Mouse (Mus musculus) intestine, embryonic 14.5 days (tissue): Measurements from ENCODE around the gene Grasp. TPM values are rescaled to one million over a fixed set of nuclear protein-coding genes. Genes with fewer than 3 reads are reported as not detected.

Source experiments
- ATAC-seq: fragments of 200-750 bp; cut with Nextera tagmentation; replicated peaks from 2 replicates; pipeline ENCODE4 v1.8.0; 2017; ENCODE audit warnings: low read depth, moderate number of reproducible peaks, moderate TSS enrichment, moderate library complexity; ENCODE audit not compliant: low FRiP score, low TSS enrichment
- DNase-seq: peaks from one replicate; pipeline ENCODE4 v3.0.0-alpha.2; 2018; ENCODE audit warnings: low spot score
- H3K27ac ChIP-seq: fragments of 300-500 bp; sonication (generic); 2 replicates; pipeline ENCODE4 v1.5.1; 2014; ENCODE audit warnings: low read depth, mild to moderate bottlenecking, control low read depth
- H3K27me3 ChIP-seq: fragments of 300-500 bp; sonication (generic); replicated peaks from 2 replicates; pipeline ENCODE4 v1.6.1; 2014; ENCODE audit warnings: low read length, control low read depth; ENCODE audit not compliant: control insufficient read depth, insufficient read depth
- H3K36me3 ChIP-seq: fragments of 300-500 bp; sonication (generic); 2 replicates; pipeline ENCODE4 v1.6.1; 2014; ENCODE audit warnings: low read length, control low read depth; ENCODE audit not compliant: control insufficient read depth, insufficient read depth
- H3K4me1 ChIP-seq: fragments of 300-500 bp; sonication (generic); replicated peaks from 2 replicates; pipeline ENCODE4 v1.6.1; 2014; ENCODE audit warnings: low read length, control low read depth, mixed read lengths; ENCODE audit not compliant: control insufficient read depth, insufficient read depth
- H3K4me2 ChIP-seq: fragments of 300-500 bp; sonication (generic); 2 replicates; pipeline ENCODE4 v1.6.1; 2014; ENCODE audit warnings: low read length
- H3K4me3 ChIP-seq: fragments of 300-500 bp; sonication (generic); 2 replicates; pipeline ENCODE4 v1.5.1; 2014; ENCODE audit warnings: low read depth, low read length, control low read depth, mixed read lengths
- H3K9ac ChIP-seq: fragments of 300-500 bp; sonication (generic); 2 replicates; pipeline ENCODE4 v1.6.1; 2014; ENCODE audit warnings: mild to moderate bottlenecking, low read length
- H3K9me3 ChIP-seq: fragments of 300-500 bp; sonication (generic); 2 replicates; pipeline ENCODE4 v1.6.1; 2016; ENCODE audit warnings: low read length, control low read depth; ENCODE audit not compliant: control insufficient read depth
- WGBS: fragments of 180-500 bp; shearing (Covaris S2); extraction: QIAGEN DNeasy Blood & Tissue Kit; methylation state at CpG from one replicate; pipeline ENCODE4 v1.1.7; 2014; 5-methylcytosine and 5-hydroxymethylcytosine counted together
- polyA plus RNA-seq: library from polyadenylated mRNA; unstranded; fragments of >200 nt; fragmentation: Nextera tagmentation; extraction: Ambion mirVana; gene quantifications from 2 replicates; pipeline ENCODE4 v1.2.1, GENCODE M21; 2014

Gene Grasp
- 3.5 and 4.2 TPM in 2 replicates for polyA plus RNA-seq

- Histone ChIP-seq H3K4me1 (peaks cover 57% of the 10 kb centered on the region), H3K36me3 (peaks cover 4% of the 10 kb centered on the region), H3K27me3 (peaks cover 8% of the 10 kb centered on the region; the same call in 1 of the 2 replicates), H3K4me2 (peak within 1 kb of the TSS; percentile 71), H3K4me3 (peak within 1 kb of the TSS; percentile 73), H3K27ac (peak within 1 kb of the TSS; percentile 64), H3K9ac (peak within 1 kb of the TSS; percentile 69), H3K9me3 (no peaks in the 10 kb centered on the region)
- DNase-seq (peak; percentile 94), ATAC-seq (peak; percentile 88)
- under 1% methylated on average over 76 of the region's 77 CpGs for WGBS
Measured at GRCm38 (mm10) chr15:101224006-101224906, at the start of gene Grasp. Gene Grasp (plus strand): TSS chr15:101224188.

GRCm38 (mm10) chr15:101174294-101175130 is 49.5 kb upstream of the Grasp start:
- Histone ChIP-seq H3K36me3 (no peaks in the 10 kb centered on the region), H3K9ac (peak overlapping the region; percentile 96), H3K4me1 (peaks cover 33% of the 10 kb centered on the region), H3K27me3 (no peaks in the 10 kb centered on the region), H3K4me2 (peak overlapping the region; percentile 84), H3K4me3 (peak overlapping the region; percentile 82), H3K27ac (peak overlapping the region; percentile 82), H3K9me3 (no peaks in the 10 kb centered on the region)
- peak; percentile 37 for ATAC-seq
- WGBS: 1% methylated on average over 28 of the region's 46 CpGs
- no peak for DNase-seq

DNA sequence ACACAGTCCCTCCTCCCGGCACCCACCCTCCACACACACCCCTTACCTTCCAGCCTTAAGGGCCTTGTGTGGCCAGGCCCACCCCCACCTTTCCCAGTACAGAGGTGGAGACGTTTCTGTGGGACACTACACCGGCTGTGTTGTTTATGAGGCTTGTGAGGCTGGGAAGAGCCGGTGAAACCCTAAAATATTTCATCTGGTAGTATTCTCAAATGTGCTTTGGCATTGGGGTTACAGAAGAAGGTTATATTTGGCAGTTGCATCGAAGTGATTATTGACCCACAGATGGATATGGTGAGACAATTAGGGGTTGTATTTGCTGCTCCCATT is 48.9 kb upstream of the Grasp start:
- Histone ChIP-seq H3K27me3 (no peaks in the 10 kb centered on the region), H3K4me2 (peak overlapping the region; percentile 84), H3K9ac (peak overlapping the region; percentile 96), H3K9me3 (no peaks in the 10 kb centered on the region), H3K36me3 (no peaks in the 10 kb centered on the region), H3K4me3 (peak overlapping the region; percentile 82), H3K27ac (no peak overlapping the region; the same call in 1 of the 2 replicates), H3K4me1 (peaks cover 39% of the 10 kb centered on the region)
- WGBS: 4% methylated on average over 5 of the region's 5 CpGs
- DNase-seq (no peak), ATAC-seq (no peak)

GRCm38 (mm10) chr15:101175613-101176283 is 48.2 kb upstream of the Grasp start:
- Histone ChIP-seq H3K27ac (no peak overlapping the region; the same call in 1 of the 2 replicates), H3K9me3 (no peaks in the 10 kb centered on the region), H3K27me3 (no peaks in the 10 kb centered on the region), H3K4me3 (peak overlapping the region; percentile 82), H3K36me3 (no peaks in the 10 kb centered on the region), H3K9ac (peak overlapping the region; percentile 96), H3K4me1 (peaks cover 45% of the 10 kb centered on the region), H3K4me2 (peak overlapping the region; percentile 84)
- DNase-seq: no peak
- WGBS: 22% methylated on average over 17 of the region's 17 CpGs
- ATAC-seq: no peak

DNA sequence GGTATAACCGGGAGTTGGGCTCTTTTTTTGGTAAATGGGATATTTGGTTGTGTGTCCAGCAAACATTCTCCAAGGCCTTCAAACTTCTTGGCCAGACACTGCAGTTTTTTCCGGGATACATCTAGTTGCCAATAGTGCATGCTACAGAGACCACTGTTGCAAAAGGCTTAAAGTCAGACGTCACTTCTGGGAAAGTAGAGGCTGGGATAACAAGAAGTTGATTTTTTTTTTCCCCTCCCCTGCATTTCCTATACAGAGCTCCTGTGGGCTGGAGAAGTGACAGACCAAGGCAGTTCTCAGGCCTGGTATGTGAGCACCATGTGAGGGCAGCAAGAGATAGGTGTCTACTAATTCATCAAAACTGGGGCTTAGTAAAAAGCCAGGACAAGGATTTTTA is 47.7 kb upstream of the Grasp start:
- H3K27ac ChIP-seq: peak overlapping the region; percentile 47; the same call in 1 of the 2 replicates
- 58% methylated on average over 3 of the region's 3 CpGs for WGBS
- no peaks in the 10 kb centered on the region for H3K9me3 ChIP-seq
- ATAC-seq: no peak
- no peak overlapping the region for H3K4me3 ChIP-seq
- H3K4me1 ChIP-seq: peaks cover 46% of the 10 kb centered on the region
- no peaks in the 10 kb centered on the region for H3K36me3 ChIP-seq
- DNase-seq: no peak
- H3K27me3 ChIP-seq: no peaks in the 10 kb centered on the region
- H3K4me2 ChIP-seq: peak overlapping the region; percentile 84
- H3K9ac ChIP-seq: no peak overlapping the region

GRCm38 (mm10) chr15:101176795-101177691 is 46.9 kb upstream of the Grasp start:
- no peak overlapping the region for H3K9ac ChIP-seq
- H3K36me3 ChIP-seq: no peaks in the 10 kb centered on the region
- no peak for ATAC-seq
- H3K27me3 ChIP-seq: no peaks in the 10 kb centered on the region
- H3K4me3 ChIP-seq: no peak overlapping the region
- peak overlapping the region; percentile 48; the same call in 1 of the 2 replicates for H3K27ac ChIP-seq
- WGBS: 64% methylated on average over 8 of the region's 8 CpGs
- DNase-seq: no peak
- peak overlapping the region; percentile 84 for H3K4me2 ChIP-seq
- no peaks in the 10 kb centered on the region for H3K9me3 ChIP-seq
- peaks cover 47% of the 10 kb centered on the region for H3K4me1 ChIP-seq

DNA sequence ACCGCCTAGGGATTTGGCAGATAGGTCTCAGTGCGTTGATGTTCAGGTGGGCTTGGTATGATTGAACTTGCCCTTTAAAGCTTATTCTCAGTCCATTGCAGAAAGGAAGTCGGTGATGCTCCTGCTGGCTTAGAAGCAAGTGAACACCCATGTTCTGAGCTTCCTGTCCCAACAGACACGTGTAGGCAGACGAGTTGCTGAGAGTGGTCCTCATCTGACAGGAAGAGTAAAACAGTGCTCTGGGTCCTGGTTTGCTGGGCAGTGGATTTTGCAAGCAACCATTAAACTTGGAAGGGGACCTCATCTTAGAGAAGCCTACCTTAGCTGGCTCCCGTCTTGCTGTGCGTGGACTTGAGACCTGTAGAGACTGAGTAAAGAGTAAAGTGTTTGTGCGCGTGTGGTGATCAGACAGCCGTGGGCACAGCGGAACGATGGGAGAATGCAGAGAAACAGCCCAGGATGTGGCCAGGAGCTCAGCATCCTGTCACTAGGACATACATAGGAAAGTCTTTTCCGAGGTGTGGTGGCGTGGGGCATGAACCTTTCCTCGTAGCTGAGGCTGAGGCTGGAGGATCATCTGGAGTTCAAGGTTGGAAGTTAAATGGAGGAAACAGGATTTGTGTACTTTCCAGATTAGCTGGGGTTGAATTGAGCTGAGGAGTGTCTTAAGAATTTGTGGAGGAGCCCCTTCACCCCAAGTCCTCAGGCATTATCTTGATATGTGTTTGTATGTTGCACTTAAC is 43.5 kb upstream of the Grasp start:
- 0 out of 2 replicates have a peak, but pooled peaks cover 2% of the 10 kb centered on the region for H3K9me3 ChIP-seq
- no peak for ATAC-seq
- H3K27ac ChIP-seq: peak overlapping the region; percentile 23; the same call in 1 of the 2 replicates
- H3K4me2 ChIP-seq: no peak overlapping the region
- 0 out of 2 replicates have a peak overlapping the region, but pooled peaks have one; percentile 2 for H3K4me3 ChIP-seq
- no peak for DNase-seq
- 56% methylated on average over 15 of the region's 15 CpGs for WGBS
- peaks cover 48% of the 10 kb centered on the region for H3K4me1 ChIP-seq
- H3K9ac ChIP-seq: no peak overlapping the region
- no peaks in the 10 kb centered on the region for H3K27me3 ChIP-seq
- H3K36me3 ChIP-seq: peaks cover 7% of the 10 kb centered on the region; the same call in 1 of the 2 replicates
